Mouse (Mus musculus) mammary gland, adult 2 months (tissue): ENCODE measurements around the gene Cyct. TPM values are rescaled to one million over a fixed set of nuclear protein-coding genes. Genes with fewer than 3 reads are reported as not detected.

Experiments
- polyA plus RNA-seq: library from polyadenylated mRNA; depleted of rRNA; stranded (reverse); fragments of >200 nt; gene quantifications from 2 replicates; pipeline ENCODE4 v1.2.3, GENCODE M21; 2012; ENCODE audit warnings: low replicate concordance; rRNA removed

Gene Cyct
- not detected in 2 replicates for polyA plus RNA-seq

GRCm38 (mm10) chr2:76360226-76360625, at the start of gene Cyct:
Cyct (minus strand) TSS chr2:76360450.

GRCm38 (mm10) chr2:76406151-76406936, 46.1 kb upstream of the Cyct start, which contains the start of gene Osbpl6:
Osbpl6 (plus strand) TSS chr2:76406508.

GRCm38 (mm10) chr2:76369821-76370655, 9.8 kb upstream of the Cyct start, which contains the start of gene Rbm45:
Rbm45 (plus strand) TSS chr2:76369984.

GRCm38 (mm10) chr2:76338215-76339156, 21.8 kb downstream of the Cyct start, which contains the start of gene Pde11a:
Pde11a (minus strand) TSS chr2:76338774.

Other genes with a start within 250 kb of the Cyct start
- gene Pde11a, start 21.7 kb downstream of the Cyct start, polyA plus RNA-seq: 0.24 and 0.78 TPM in 2 replicates
- gene Rbm45, start 9.5 kb upstream of the Cyct start, polyA plus RNA-seq: 6.9 and 10.4 TPM in 2 replicates
- gene Osbpl6, start 46.1 kb upstream of the Cyct start, polyA plus RNA-seq: 7.5 and 8.1 TPM in 2 replicates